Mouse (Mus musculus): ENCODE data around the gene Olfr56.
"Not testable (repeated sequence)": the region's sequence is repeated elsewhere in the genome, so short reads cannot be mapped to it uniquely, and the experiment has no call there.

The Olfr56 gene

GRCm38 (mm10) chr11:48978240-48978939, at the start of gene Olfr56:
TSS of gene Olfr56 (plus strand) at chr11:48978889.
- not testable (repeated sequence) for DNase-seq (ENCODE audit: extremely low spot score, low spot score)

GRCm38 (mm10) chr11:48933422-48933821, 45.3 kb upstream of the Olfr56 start:
- not testable (repeated sequence) for DNase-seq (ENCODE audit: extremely low spot score, low spot score)

- not testable (repeated sequence) for DNase-seq (ENCODE audit: extremely low spot score, low spot score)
These were observed 44.8 kb upstream of the Olfr56 start for GRCm38 (mm10) chr11:48933923-48934322.

GRCm38 (mm10) chr11:48935291-48935690, 43.4 kb upstream of the Olfr56 start:
- DNase-seq (ENCODE audit: extremely low spot score, low spot score), result not testable (repeated sequence)

GRCm38 (mm10) chr11:48939286-48939685, 39.4 kb upstream of the Olfr56 start:
- DNase-seq (ENCODE audit: extremely low spot score, low spot score), result not testable (repeated sequence)

- DNase-seq (ENCODE audit: extremely low spot score, low spot score), result not testable (repeated sequence)
These were observed 32.6 kb upstream of the Olfr56 start, which contains the start of gene Psme2b for GRCm38 (mm10) chr11:48946090-48946489. TSS of gene Psme2b (minus strand) at chr11:48946190.

- not testable (repeated sequence) for DNase-seq (ENCODE audit: extremely low spot score, low spot score)
These were observed 4.0 kb upstream of the Olfr56 start for GRCm38 (mm10) chr11:48974686-48975085.

- not testable (repeated sequence) for DNase-seq (ENCODE audit: extremely low spot score, low spot score)
These were observed 562 bp downstream of the Olfr56 start, which contains the start of gene 9930111J21Rik1 for GRCm38 (mm10) chr11:48979251-48979650. TSS of gene 9930111J21Rik1 (minus strand) at chr11:48979398.

- DNase-seq (ENCODE audit: extremely low spot score, low spot score), result not testable (repeated sequence)
These were observed 1.4 kb downstream of the Olfr56 start for GRCm38 (mm10) chr11:48980052-48980451.

- DNase-seq (ENCODE audit: extremely low spot score, low spot score), result not testable (repeated sequence)
These were observed 4.2 kb downstream of the Olfr56 start for GRCm38 (mm10) chr11:48982848-48983247.

- DNase-seq (ENCODE audit: extremely low spot score, low spot score), result not testable (repeated sequence)
These were observed 9.5 kb downstream of the Olfr56 start for GRCm38 (mm10) chr11:48988219-48988618.

GRCm38 (mm10) chr11:48989981-48990380, 11.3 kb downstream of the Olfr56 start:
- DNase-seq (ENCODE audit: extremely low spot score, low spot score), result not testable (repeated sequence)

- DNase-seq (ENCODE audit: extremely low spot score, low spot score), result not testable (repeated sequence)
These were observed 13.2 kb downstream of the Olfr56 start, which contains the start of gene Gm12185 for GRCm38 (mm10) chr11:48991740-48992520. TSS of gene Gm12185 (minus strand) at chr11:48992226.

- DNase-seq (ENCODE audit: extremely low spot score, low spot score), result not testable (repeated sequence)
These were observed 14.6 kb downstream of the Olfr56 start for GRCm38 (mm10) chr11:48993296-48993695.

GRCm38 (mm10) chr11:48994018-48994417, 15.3 kb downstream of the Olfr56 start, which contains the start of gene Tgtp1:
TSS of gene Tgtp1 (minus strand) at chr11:48994172.
- DNase-seq (ENCODE audit: extremely low spot score, low spot score), result not testable (repeated sequence)

GRCm38 (mm10) chr11:49000411-49000810, 21.7 kb downstream of the Olfr56 start:
- DNase-seq (ENCODE audit: extremely low spot score, low spot score), result not testable (repeated sequence)

GRCm38 (mm10) chr11:49006317-49006716, 27.6 kb downstream of the Olfr56 start:
- not testable (repeated sequence) for DNase-seq (ENCODE audit: extremely low spot score, low spot score)

- not testable (repeated sequence) for DNase-seq (ENCODE audit: extremely low spot score, low spot score)
These were observed 28.1 kb downstream of the Olfr56 start for GRCm38 (mm10) chr11:49006785-49007184.

- not testable (repeated sequence) for DNase-seq (ENCODE audit: extremely low spot score, low spot score)
These were observed 33.4 kb downstream of the Olfr56 start for GRCm38 (mm10) chr11:49012074-49012473.

- DNase-seq (ENCODE audit: extremely low spot score, low spot score), result not testable (repeated sequence)
These were observed 71.4 kb downstream of the Olfr56 start for GRCm38 (mm10) chr11:49050064-49050463.

GRCm38 (mm10) chr11:49051093-49051891, 72.6 kb downstream of the Olfr56 start, which contains the start of gene 9930111J21Rik2:
TSS of gene 9930111J21Rik2 (minus strand) at chr11:49051242.
- DNase-seq (ENCODE audit: extremely low spot score, low spot score), result not testable (repeated sequence)

Measured in neural tube, embryonic 10.5 days (tissue).